Mouse (Mus musculus) right cerebral cortex, postnatal 25 days (tissue): ENCODE data around the gene Phlpp1.

Experiments
- DNase-seq: peaks from one replicate; pipeline ENCODE4 v3.0.0; 2022

Gene Phlpp1

GRCm38 (mm10) chr1:106171241-106172220, at the start of gene Phlpp1:
Gene Phlpp1 (plus strand): TSS chr1:106171752.
- DNase-seq: peak; percentile 100

GRCm38 (mm10) chr1:106126601-106127000, 45.0 kb upstream of the Phlpp1 start:
- DNase-seq: peak; percentile 9

GRCm38 (mm10) chr1:106131697-106132349, 39.7 kb upstream of the Phlpp1 start:
- no peak for DNase-seq

GRCm38 (mm10) chr1:106132350-106132700, 39.2 kb upstream of the Phlpp1 start:
- no peak for DNase-seq

- DNase-seq: no peak
Observed at GRCm38 (mm10) chr1:106138691-106139090, 32.9 kb upstream of the Phlpp1 start.

GRCm38 (mm10) chr1:106139137-106139536, 32.4 kb upstream of the Phlpp1 start:
- no peak for DNase-seq

GRCm38 (mm10) chr1:106142010-106142409, 29.5 kb upstream of the Phlpp1 start:
- DNase-seq: no peak

- no peak for DNase-seq
Observed at GRCm38 (mm10) chr1:106144534-106144933, 27.0 kb upstream of the Phlpp1 start.

GRCm38 (mm10) chr1:106145055-106145454, 26.5 kb upstream of the Phlpp1 start:
- no peak for DNase-seq

- DNase-seq: no peak
Observed at GRCm38 (mm10) chr1:106145565-106146190, 25.9 kb upstream of the Phlpp1 start.

GRCm38 (mm10) chr1:106148386-106149380, 22.9 kb upstream of the Phlpp1 start:
- DNase-seq: no peak

- DNase-seq: no peak
Observed at GRCm38 (mm10) chr1:106151846-106152245, 19.7 kb upstream of the Phlpp1 start.

- DNase-seq: no peak
Observed at GRCm38 (mm10) chr1:106152742-106153141, 18.8 kb upstream of the Phlpp1 start.

- no peak for DNase-seq
Observed at GRCm38 (mm10) chr1:106154590-106154989, 17.0 kb upstream of the Phlpp1 start.

- DNase-seq: peak; percentile 23
Observed at GRCm38 (mm10) chr1:106155087-106155567, 16.4 kb upstream of the Phlpp1 start.

- DNase-seq: no peak
Observed at GRCm38 (mm10) chr1:106155702-106156101, 15.8 kb upstream of the Phlpp1 start.

GRCm38 (mm10) chr1:106157961-106158515, 13.5 kb upstream of the Phlpp1 start:
- no peak for DNase-seq

- DNase-seq: no peak
Observed at GRCm38 (mm10) chr1:106159667-106160066, 11.9 kb upstream of the Phlpp1 start.

- DNase-seq: no peak
Observed at GRCm38 (mm10) chr1:106160916-106161315, 10.6 kb upstream of the Phlpp1 start.

- no peak for DNase-seq
Observed at GRCm38 (mm10) chr1:106162581-106162980, 9.0 kb upstream of the Phlpp1 start.

- no peak for DNase-seq
Observed at GRCm38 (mm10) chr1:106163401-106163800, 8.2 kb upstream of the Phlpp1 start.

GRCm38 (mm10) chr1:106164111-106164510, 7.4 kb upstream of the Phlpp1 start:
- DNase-seq: no peak
